26 mouse cellular contexts compared by ENCODE assay signal in genomic region chr13:23693856-23694440, GRCm38 (mm10). TPM values are rescaled to one million over a fixed set of nuclear protein-coding genes. Genes with fewer than 3 reads are reported as not detected.
DNase-seq lines count a peak whose midpoint lies in the region; ATAC-seq and TF ChIP-seq lines count a peak whose summit lies in the region.
"Had no signal": no experiment of that assay in that cellular context is flagged by ENCODE, and none has a peak within 500 bp of the region (broad histone marks: within the 10 kb centered on the region; RNA-seq: fewer than 3 reads in every experiment).

No protein-coding gene starts in this region.

- H3K4me2 ChIP-seq in limb, embryonic 11.5 days (ENCODE audit: low read depth, severe bottlenecking), result no peak overlapping the region
- H3K4me2 ChIP-seq in kidney, postnatal 0 days (ENCODE audit: low read length), result no peak overlapping the region
- no peak overlapping the region for H3K4me2 ChIP-seq in hindbrain, embryonic 14.5 days (replicated peaks)
- H3K4me2 ChIP-seq: embryonic facial prominence, embryonic 12.5 days; forebrain, embryonic 12.5 days; heart, embryonic 15.5 days; hindbrain, embryonic 15.5 days; limb, embryonic 13.5 days; midbrain, embryonic 13.5 days had no signal

- no peaks in the 10 kb centered on the region for H3K4me1 ChIP-seq in limb, embryonic 11.5 days (ENCODE audit: control insufficient read depth, insufficient read depth, low read length)
- peaks cover 14% of the 10 kb centered on the region for H3K4me1 ChIP-seq in limb, embryonic 10.5 days
- H3K4me1 ChIP-seq in kidney, adult 2 months (ENCODE audit: control insufficient read depth, insufficient read depth, low read length), result peaks cover 13% of the 10 kb centered on the region; the same call in 1 of the 2 replicates
- no peaks in the 10 kb centered on the region for H3K4me1 ChIP-seq in kidney, postnatal 0 days (replicated peaks; ENCODE audit: insufficient read depth, low read length)
- peaks cover 8% of the 10 kb centered on the region for H3K4me1 ChIP-seq in small intestine, adult 2 months (ENCODE audit: control insufficient read depth, insufficient read depth, insufficient read length, low read length)
- H3K4me1 ChIP-seq in hindbrain, embryonic 14.5 days (replicated peaks; ENCODE audit: control insufficient read depth, insufficient read depth, low read length), result no peaks in the 10 kb centered on the region; the same call in 1 of the 2 replicates

- H3K9me3 ChIP-seq in limb, embryonic 11.5 days (ENCODE audit: control insufficient read depth, low read length), result no peaks in the 10 kb centered on the region
- H3K9me3 ChIP-seq in limb, embryonic 10.5 days (replicated peaks), result no peaks in the 10 kb centered on the region
- no peaks in the 10 kb centered on the region for H3K9me3 ChIP-seq in kidney, postnatal 0 days (replicated peaks; ENCODE audit: low read length)
- no peaks in the 10 kb centered on the region for H3K9me3 ChIP-seq in hindbrain, embryonic 14.5 days (ENCODE audit: control insufficient read depth, low read length)
- H3K9me3 ChIP-seq: embryonic facial prominence, embryonic 12.5 days; forebrain, embryonic 12.5 days; G1E; heart, embryonic 15.5 days; hindbrain, embryonic 15.5 days; limb, embryonic 13.5 days; midbrain, embryonic 13.5 days had no signal

- peak; percentile 14 for DNase-seq in limb, embryonic 11.5 days (ENCODE audit: low spot score)
- no peak for DNase-seq in limb, embryonic 10.5 days (ENCODE audit: low spot score)
- peak; percentile 88 for DNase-seq in kidney, adult 2 months
- peak; percentile 33 for DNase-seq in kidney, postnatal 0 days (ENCODE audit: low spot score)
- no peak for DNase-seq in frontal cortex, postnatal 10 days (ENCODE audit: low spot score in 2 of 2)
- DNase-seq in hindbrain, embryonic 14.5 days (ENCODE audit: low spot score), result no peak
- DNase-seq: adrenal gland, adult 2 months; B cell, adult 2 months; cerebellum, adult 11 months; cerebellum, postnatal 14 days; gastrocnemius, adult 2 months; heart, postnatal 36 days; lung, postnatal 10 days had no signal

- TF ChIP-seq CTCF in kidney, adult 2 months (conservative IDR thresholded peaks at IDR 0.05; ENCODE audit: insufficient read depth, insufficient read length, low read depth, low read length), result no peak
- TF ChIP-seq CTCF in kidney, postnatal 0 days (IDR thresholded peaks at IDR 0.05; ENCODE audit: low read depth), result no peak
- TF ChIP-seq CTCF in small intestine, adult 2 months (IDR thresholded peaks at IDR 0.05; ENCODE audit: extremely low read depth, insufficient read length, insufficient replicate concordance, low read depth, low read length), result no peak

- no peak overlapping the region for H3K27ac ChIP-seq in limb, embryonic 11.5 days (replicated peaks; ENCODE audit: low read depth, low read length)
- no peak overlapping the region for H3K27ac ChIP-seq in limb, embryonic 10.5 days
- H3K27ac ChIP-seq in kidney, adult 2 months (ENCODE audit: insufficient read depth, low read depth, low read length), result peak overlapping the region; percentile 84
- H3K27ac ChIP-seq in kidney, postnatal 0 days, result no peak overlapping the region
- H3K27ac ChIP-seq in small intestine, adult 2 months (ENCODE audit: insufficient read depth, low read depth, low read length), result peak overlapping the region; percentile 42
- no peak overlapping the region for H3K27ac ChIP-seq in hindbrain, embryonic 14.5 days
- H3K27ac ChIP-seq: embryonic facial prominence, embryonic 12.5 days; forebrain, embryonic 12.5 days; gastrocnemius, adult 2 months; heart, embryonic 15.5 days; hindbrain, embryonic 15.5 days; limb, embryonic 13.5 days; midbrain, embryonic 13.5 days had no signal

- 83% methylated on average over 6 of the region's 6 CpGs for WGBS in limb, embryonic 11.5 days
- 82% methylated on average over 6 of the region's 6 CpGs for WGBS in limb, embryonic 10.5 days
- WGBS in kidney, adult 2 months, result 36% methylated on average over 6 of the region's 6 CpGs
- WGBS in kidney, postnatal 0 days, result 52% methylated on average over 6 of the region's 6 CpGs
- WGBS in small intestine, adult 2 months, result 34% methylated on average over 6 of the region's 6 CpGs
- WGBS in hindbrain, embryonic 14.5 days, result 87% methylated on average over 6 of the region's 6 CpGs

- TF ChIP-seq POLR2A in kidney, adult 2 months (IDR thresholded peaks at IDR 0.05; ENCODE audit: low read depth, low read length), result no peak
- TF ChIP-seq POLR2A in small intestine, adult 2 months (IDR thresholded peaks at IDR 0.05; ENCODE audit: low read depth, low read length), result no peak

- no peak for ATAC-seq in limb, embryonic 11.5 days (ENCODE audit: insufficient number of reproducible peaks, low FRiP score, low TSS enrichment, low read depth)
- ATAC-seq in kidney, postnatal 0 days (replicated peaks; ENCODE audit: low FRiP score, low read depth), result no peak
- no peak for ATAC-seq in hindbrain, embryonic 14.5 days (ENCODE audit: low FRiP score)
- ATAC-seq: midbrain, embryonic 13.5 days; Patski had no signal

- no peaks in the 10 kb centered on the region for H3K27me3 ChIP-seq in limb, embryonic 11.5 days (ENCODE audit: control insufficient read depth, insufficient read depth, low read length)
- H3K27me3 ChIP-seq in limb, embryonic 10.5 days (ENCODE audit: low read depth, poor library complexity, severe bottlenecking), result no peaks in the 10 kb centered on the region
- no peaks in the 10 kb centered on the region for H3K27me3 ChIP-seq in kidney, adult 2 months (replicated peaks; ENCODE audit: control insufficient read depth, insufficient read depth, low read length)
- no peaks in the 10 kb centered on the region for H3K27me3 ChIP-seq in kidney, postnatal 0 days (ENCODE audit: insufficient read depth, low read length)
- no peaks in the 10 kb centered on the region for H3K27me3 ChIP-seq in small intestine, adult 2 months (ENCODE audit: control insufficient read depth, insufficient read depth, low read length)
- H3K27me3 ChIP-seq in hindbrain, embryonic 14.5 days (ENCODE audit: control insufficient read depth, insufficient read depth, low read length), result no peaks in the 10 kb centered on the region
- H3K27me3 ChIP-seq: CH12.LX; embryonic facial prominence, embryonic 12.5 days; forebrain, embryonic 12.5 days; heart, embryonic 15.5 days; hindbrain, embryonic 15.5 days; limb, embryonic 13.5 days; midbrain, embryonic 13.5 days; Patski had no signal

- H3K36me3 ChIP-seq in limb, embryonic 11.5 days (ENCODE audit: control insufficient read depth, insufficient read depth, low read length), result no peaks in the 10 kb centered on the region
- H3K36me3 ChIP-seq in limb, embryonic 10.5 days, result no peaks in the 10 kb centered on the region
- H3K36me3 ChIP-seq in kidney, adult 2 months (ENCODE audit: control insufficient read depth, insufficient read depth, low read length), result no peaks in the 10 kb centered on the region; the same call in 1 of the 2 replicates
- no peaks in the 10 kb centered on the region for H3K36me3 ChIP-seq in kidney, postnatal 0 days (ENCODE audit: insufficient read depth, low read length)
- H3K36me3 ChIP-seq in small intestine, adult 2 months (ENCODE audit: control insufficient read depth, insufficient read depth, low read length), result peaks cover 9% of the 10 kb centered on the region
- H3K36me3 ChIP-seq in hindbrain, embryonic 14.5 days (replicated peaks; ENCODE audit: control insufficient read depth, insufficient read depth), result no peaks in the 10 kb centered on the region
- H3K36me3 ChIP-seq: embryonic facial prominence, embryonic 12.5 days; forebrain, embryonic 12.5 days; heart, embryonic 15.5 days; hindbrain, embryonic 15.5 days; limb, embryonic 13.5 days; midbrain, embryonic 13.5 days had no signal

- no peak overlapping the region for H3K9ac ChIP-seq in limb, embryonic 11.5 days (ENCODE audit: low read length)
- no peak overlapping the region for H3K9ac ChIP-seq in kidney, postnatal 0 days (ENCODE audit: low read depth, low read length)
- H3K9ac ChIP-seq in hindbrain, embryonic 14.5 days, result no peak overlapping the region
- H3K9ac ChIP-seq: embryonic facial prominence, embryonic 12.5 days; forebrain, embryonic 12.5 days; heart, embryonic 15.5 days; hindbrain, embryonic 15.5 days; limb, embryonic 13.5 days; midbrain, embryonic 13.5 days had no signal

- no peak overlapping the region for H3K4me3 ChIP-seq in limb, embryonic 11.5 days (ENCODE audit: low read depth, low read length)
- H3K4me3 ChIP-seq in limb, embryonic 10.5 days, result no peak overlapping the region
- H3K4me3 ChIP-seq in kidney, adult 2 months (ENCODE audit: insufficient read depth, low read depth, low read length), result no peak overlapping the region
- H3K4me3 ChIP-seq in kidney, postnatal 0 days (replicated peaks; ENCODE audit: low read depth, low read length), result no peak overlapping the region
- H3K4me3 ChIP-seq in small intestine, adult 2 months (ENCODE audit: low read depth, low read length), result no peak overlapping the region
- H3K4me3 ChIP-seq in hindbrain, embryonic 14.5 days (replicated peaks; ENCODE audit: low read length), result no peak overlapping the region
- H3K4me3 ChIP-seq: embryonic facial prominence, embryonic 12.5 days; forebrain, embryonic 12.5 days; gastrocnemius, adult 2 months; heart, embryonic 15.5 days; hindbrain, embryonic 15.5 days; limb, embryonic 13.5 days; midbrain, embryonic 13.5 days had no signal

RNA-seq across cellular contexts. Expression of gene Hist1h1t, which starts 1.7 kb away (rescaled TPM):
- 0.28 TPM in 1 of 2 replicates, not detected in the other for polyA plus RNA-seq in limb, embryonic 11.5 days (2014; fragmentation: Nextera tagmentation; extraction: Ambion mirVana)
- 0.26 TPM in 1 of 2 replicates, not detected in the other for polyA plus RNA-seq in limb, embryonic 10.5 days (2016; fragmentation: Nextera tagmentation; extraction: Ambion mirVana)
- polyA plus RNA-seq in kidney, adult 2 months (2012; rRNA removed), result not detected in 2 replicates
- polyA plus RNA-seq in kidney, postnatal 0 days (2015; fragmentation: Nextera tagmentation; extraction: Ambion mirVana), result not detected in 2 replicates
- not detected in 2 replicates for polyA plus RNA-seq in small intestine, adult 2 months (2012; rRNA removed)
- not detected in 2 replicates for polyA plus RNA-seq in hindbrain, embryonic 14.5 days (2014; fragmentation: Nextera tagmentation; extraction: Ambion mirVana)
- polyA plus RNA-seq: adrenal gland, adult 2 months; forebrain, embryonic 12.5 days; G1E; hindbrain, embryonic 15.5 days; intestine, embryonic 14.5 days; liver, embryonic 16.5 days; midbrain, embryonic 13.5 days; spleen, adult 2 months had no signal

RNA-seq across cellular contexts. Expression of gene Hist1h4c, which starts 4.3 kb away (rescaled TPM):
- 6.6 and 7.9 TPM in 2 replicates for polyA plus RNA-seq in limb, embryonic 11.5 days (2014; fragmentation: Nextera tagmentation; extraction: Ambion mirVana)
- 6.4 and 6.5 TPM in 2 replicates for polyA plus RNA-seq in limb, embryonic 10.5 days (2016; fragmentation: Nextera tagmentation; extraction: Ambion mirVana)
- 9.4 and 10.3 TPM in 2 replicates for polyA plus RNA-seq in kidney, adult 2 months (2012; rRNA removed)
- polyA plus RNA-seq in kidney, postnatal 0 days (2015; fragmentation: Nextera tagmentation; extraction: Ambion mirVana), result 5.2 and 7.4 TPM in 2 replicates
- polyA plus RNA-seq in small intestine, adult 2 months (2012; rRNA removed), result 13.7 and 17.8 TPM in 2 replicates
- polyA plus RNA-seq in hindbrain, embryonic 14.5 days (2014; fragmentation: Nextera tagmentation; extraction: Ambion mirVana), result 3.0 and 3.5 TPM in 2 replicates

RNA-seq across cellular contexts. Expression of gene Hist1h2bc, which starts 9.9 kb away (rescaled TPM):
- 19.9 and 21.1 TPM in 2 replicates for polyA plus RNA-seq in limb, embryonic 11.5 days (2014; fragmentation: Nextera tagmentation; extraction: Ambion mirVana)
- 16.9 and 17.0 TPM in 2 replicates for polyA plus RNA-seq in limb, embryonic 10.5 days (2016; fragmentation: Nextera tagmentation; extraction: Ambion mirVana)
- polyA plus RNA-seq in kidney, adult 2 months (2012; rRNA removed), result 473 and 571 TPM in 2 replicates
- polyA plus RNA-seq in kidney, postnatal 0 days (2015; fragmentation: Nextera tagmentation; extraction: Ambion mirVana), result 132 and 139 TPM in 2 replicates
- polyA plus RNA-seq in small intestine, adult 2 months (2012; rRNA removed), result 210 and 772 TPM in 2 replicates
- polyA plus RNA-seq in hindbrain, embryonic 14.5 days (2014; fragmentation: Nextera tagmentation; extraction: Ambion mirVana), result 14.5 and 15.1 TPM in 2 replicates

RNA-seq across cellular contexts. Expression of gene Hist1h2ac, which starts 10.2 kb away (rescaled TPM):
- polyA plus RNA-seq in limb, embryonic 11.5 days (2014; fragmentation: Nextera tagmentation; extraction: Ambion mirVana), result 0.96 and 1.0 TPM in 2 replicates
- polyA plus RNA-seq in limb, embryonic 10.5 days (2016; fragmentation: Nextera tagmentation; extraction: Ambion mirVana), result 0.60 and 0.98 TPM in 2 replicates
- polyA plus RNA-seq in kidney, adult 2 months (2012; rRNA removed), result 0.43 and 0.44 TPM in 2 replicates
- 0.75 and 1.1 TPM in 2 replicates for polyA plus RNA-seq in kidney, postnatal 0 days (2015; fragmentation: Nextera tagmentation; extraction: Ambion mirVana)
- 3.1 and 4.0 TPM in 2 replicates for polyA plus RNA-seq in small intestine, adult 2 months (2012; rRNA removed)
- 0.26 and 0.27 TPM in 2 replicates for polyA plus RNA-seq in hindbrain, embryonic 14.5 days (2014; fragmentation: Nextera tagmentation; extraction: Ambion mirVana)

RNA-seq across cellular contexts. Expression of gene Hfe, which starts 16.7 kb away (rescaled TPM):
- 2.1 and 3.7 TPM in 2 replicates for polyA plus RNA-seq in limb, embryonic 11.5 days (2014; fragmentation: Nextera tagmentation; extraction: Ambion mirVana)
- polyA plus RNA-seq in limb, embryonic 10.5 days (2016; fragmentation: Nextera tagmentation; extraction: Ambion mirVana), result 1.6 and 2.0 TPM in 2 replicates
- polyA plus RNA-seq in kidney, adult 2 months (2012; rRNA removed), result 21.2 and 21.4 TPM in 2 replicates
- 16.8 and 18.0 TPM in 2 replicates for polyA plus RNA-seq in kidney, postnatal 0 days (2015; fragmentation: Nextera tagmentation; extraction: Ambion mirVana)
- 3.5 and 7.7 TPM in 2 replicates for polyA plus RNA-seq in small intestine, adult 2 months (2012; rRNA removed)
- 4.8 and 7.0 TPM in 2 replicates for polyA plus RNA-seq in hindbrain, embryonic 14.5 days (2014; fragmentation: Nextera tagmentation; extraction: Ambion mirVana)
- polyA plus RNA-seq: G1E had no signal

Comparison
In these comparisons a context has a peak if more than half of its experiments do, and no peak if none do; other contexts are left out.
1. DNase-seq: peak in limb, embryonic 11.5 days (single experiment), kidney, adult 2 months (single experiment) and kidney, postnatal 0 days (single experiment); none in limb, embryonic 10.5 days (single experiment), frontal cortex, postnatal 10 days (0 of 2) and hindbrain, embryonic 14.5 days (single experiment).
2. H3K27ac ChIP-seq: peak in kidney, adult 2 months (single experiment) and small intestine, adult 2 months (single experiment); none in limb, embryonic 11.5 days (single experiment), limb, embryonic 10.5 days (single experiment), kidney, postnatal 0 days (single experiment) and hindbrain, embryonic 14.5 days (single experiment).